Mouse (Mus musculus) limb, embryonic 14.5 days (tissue): Measurements from ENCODE around the gene Ctsz. TPM values are rescaled to one million over a fixed set of nuclear protein-coding genes. Genes with fewer than 3 reads are reported as not detected.

Experiments used
- ATAC-seq: fragments of 200-750 bp; cut with Nextera tagmentation; 2 replicates; pipeline ENCODE4 v1.8.0; 2017; ENCODE audit warnings: low read depth, moderate number of reproducible peaks, moderate TSS enrichment; ENCODE audit not compliant: low FRiP score
- DNase-seq: peaks from one replicate; pipeline ENCODE4 v3.0.0-alpha.2; 2015; ENCODE audit warnings: low spot score
- H3K27ac ChIP-seq: fragments of 300-500 bp; sonication (generic); replicated peaks from 2 replicates; pipeline ENCODE4 v1.5.1; 2014; ENCODE audit warnings: low read depth, mild to moderate bottlenecking, low read length, moderate library complexity, mixed read lengths
- H3K27me3 ChIP-seq: fragments of 300-500 bp; sonication (generic); 2 replicates; pipeline ENCODE4 v1.6.1; 2014; ENCODE audit warnings: low read length, mixed read lengths; ENCODE audit not compliant: control insufficient read depth, insufficient read depth
- H3K36me3 ChIP-seq: fragments of 300-500 bp; sonication (generic); 2 replicates; pipeline ENCODE4 v1.6.1; 2014; ENCODE audit warnings: mild to moderate bottlenecking, low read length, moderate library complexity, mixed read lengths; ENCODE audit not compliant: control insufficient read depth, insufficient read depth
- H3K4me1 ChIP-seq: fragments of 300-500 bp; sonication (generic); 2 replicates; pipeline ENCODE4 v1.6.1; 2014; ENCODE audit warnings: antibody characterized with exemption, low read length, mixed read lengths; ENCODE audit not compliant: control insufficient read depth, insufficient read depth
- H3K4me2 ChIP-seq: fragments of 300-500 bp; sonication (generic); replicated peaks from 2 replicates; pipeline ENCODE4 v1.6.1; 2014; ENCODE audit warnings: low read depth, mild to moderate bottlenecking, low read length, moderate library complexity; ENCODE audit not compliant: severe bottlenecking
- H3K4me3 ChIP-seq: fragments of 300-500 bp; sonication (generic); replicated peaks from 2 replicates; pipeline ENCODE4 v1.5.1; 2014; ENCODE audit warnings: low read length
- H3K9ac ChIP-seq: fragments of 300-500 bp; sonication (generic); 2 replicates; pipeline ENCODE4 v1.6.1; 2014; ENCODE audit warnings: mild to moderate bottlenecking, low read depth, low read length, moderate library complexity; ENCODE audit not compliant: severe bottlenecking
- H3K9me3 ChIP-seq: fragments of 300-500 bp; sonication (generic); 2 replicates; pipeline ENCODE4 v1.6.1; 2016; ENCODE audit warnings: low read length; ENCODE audit not compliant: control insufficient read depth
- POLR2A ChIP-seq: fragments of 200-500 bp; IDR thresholded peaks from 2 replicates; pipeline ENCODE4 v1.8.0; 2012; ENCODE audit warnings: inconsistent platforms, mild to moderate bottlenecking, moderate library complexity, borderline replicate concordance; ENCODE audit not compliant: insufficient read depth, insufficient read length; ENCODE audit errors: extremely low read depth
- WGBS: fragments of 180-500 bp; shearing (Covaris S2); extraction: QIAGEN DNeasy Blood & Tissue Kit; methylation state at CpG from one replicate; pipeline ENCODE4 v1.1.7; 2014; 5-methylcytosine and 5-hydroxymethylcytosine counted together
- polyA plus RNA-seq, 2 experiments: library from polyadenylated mRNA; depleted of rRNA in 1 of 2; stranded (reverse) in 1 of 2; unstranded in 1 of 2; fragments of >200 nt; fragmentation: Nextera tagmentation in 1 of 2; extraction: Ambion mirVana in 1 of 2; gene quantifications; 2 replicates each; pipeline versions ENCODE4 v1.2.1 to v1.2.3; 2012 to 2014

Ctsz gene
- polyA plus RNA-seq, 2 experiments: 201 to 221 TPM

DNA sequence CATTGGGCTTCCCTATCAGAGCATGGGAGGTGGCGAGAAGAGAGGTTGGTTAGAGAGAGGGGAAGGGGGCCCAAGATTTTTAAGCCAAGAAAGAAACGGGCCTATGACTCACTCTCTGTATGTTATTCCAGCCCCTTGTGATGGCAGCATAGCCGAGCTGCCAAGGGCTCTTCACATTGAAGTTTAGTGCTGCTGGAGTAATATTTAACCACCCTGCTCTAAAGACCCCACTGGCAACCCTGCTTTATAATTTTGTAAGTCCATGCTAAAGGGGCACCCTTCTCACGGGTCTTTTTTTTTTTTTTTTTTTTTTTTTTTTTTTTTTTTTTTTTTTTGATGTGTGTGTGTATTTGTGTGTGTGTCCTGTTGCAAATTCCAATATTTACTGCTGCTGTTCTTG, 3.1 kb upstream of the Ctsz start:
- TF ChIP-seq POLR2A: no peak
- Histone ChIP-seq H3K27ac (no peak overlapping the region), H3K36me3 (no peaks in the 10 kb centered on the region), H3K9me3 (no peaks in the 10 kb centered on the region), H3K4me2 (no peak overlapping the region), H3K4me3 (no peak overlapping the region), H3K27me3 (no peaks in the 10 kb centered on the region), H3K9ac (no peak overlapping the region), H3K4me1 (peaks cover 23% of the 10 kb centered on the region)
- 79% methylated on average over 4 of the region's 4 CpGs for WGBS
- DNase-seq: no peak
- ATAC-seq: no peak

DNA sequence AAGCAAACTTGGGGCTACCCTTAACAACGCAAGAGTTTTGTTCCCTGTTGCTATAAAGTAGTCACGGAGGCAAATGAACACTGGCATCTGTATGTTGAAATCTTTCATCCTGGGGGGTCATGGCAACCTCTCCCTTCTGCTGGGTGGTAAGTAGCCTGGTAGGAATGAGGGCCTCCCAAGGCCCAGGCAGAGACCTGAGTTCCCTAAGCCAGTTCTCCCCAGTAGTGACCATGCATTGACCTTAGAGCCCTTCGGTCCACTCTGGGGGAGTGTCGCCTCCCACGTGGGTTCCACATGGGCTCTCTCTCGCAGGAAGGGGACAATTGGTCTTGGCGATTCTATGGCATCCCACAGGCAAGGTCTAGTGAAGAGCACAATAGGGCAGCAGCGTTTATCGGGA, 1.1 kb upstream of the Ctsz start:
- no peaks in the 10 kb centered on the region for H3K27me3 ChIP-seq
- H3K9me3 ChIP-seq: no peaks in the 10 kb centered on the region
- H3K9ac ChIP-seq: no peak overlapping the region
- ATAC-seq: no peak
- no peak overlapping the region for H3K4me2 ChIP-seq
- no peak for TF ChIP-seq POLR2A
- H3K4me1 ChIP-seq: peaks cover 23% of the 10 kb centered on the region
- WGBS: 88% methylated on average over 9 of the region's 9 CpGs
- DNase-seq: no peak
- H3K4me3 ChIP-seq: no peak overlapping the region
- H3K36me3 ChIP-seq: 0 out of 2 replicates have a peak, but pooled peaks cover 13% of the 10 kb centered on the region
- H3K27ac ChIP-seq: no peak overlapping the region

DNA sequence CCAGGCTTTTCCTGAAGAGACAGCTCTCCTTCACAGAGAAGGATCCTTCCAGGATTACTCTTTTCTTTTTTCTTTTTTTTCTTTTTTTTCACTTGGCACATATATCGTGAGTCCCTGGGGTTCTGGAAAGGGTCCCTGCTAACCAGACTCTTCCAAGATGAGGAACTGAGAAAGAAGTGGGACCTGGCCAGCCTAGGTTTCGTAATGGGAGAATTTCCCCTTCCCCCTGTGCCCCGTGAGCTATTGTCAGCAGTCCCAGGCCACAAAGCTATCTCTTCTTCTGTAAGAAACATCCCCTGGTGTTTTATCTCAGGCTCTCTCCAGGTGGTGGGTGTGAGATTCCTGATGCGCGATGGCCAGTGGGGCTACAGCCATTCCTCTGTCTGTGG, 605 bp upstream of the Ctsz start:
- Histone ChIP-seq H3K4me3 (peak overlapping the region; percentile 49), H3K9me3 (no peaks in the 10 kb centered on the region), H3K27me3 (no peaks in the 10 kb centered on the region), H3K4me1 (peaks cover 23% of the 10 kb centered on the region), H3K27ac (no peak overlapping the region), H3K4me2 (peak overlapping the region; percentile 73), H3K9ac (peak overlapping the region; percentile 65; the same call in 1 of the 2 replicates), H3K36me3 (0 out of 2 replicates have a peak, but pooled peaks cover 16% of the 10 kb centered on the region)
- no peak for ATAC-seq
- no peak for TF ChIP-seq POLR2A
- DNase-seq: no peak
- WGBS: 65% methylated on average over 5 of the region's 5 CpGs

DNA sequence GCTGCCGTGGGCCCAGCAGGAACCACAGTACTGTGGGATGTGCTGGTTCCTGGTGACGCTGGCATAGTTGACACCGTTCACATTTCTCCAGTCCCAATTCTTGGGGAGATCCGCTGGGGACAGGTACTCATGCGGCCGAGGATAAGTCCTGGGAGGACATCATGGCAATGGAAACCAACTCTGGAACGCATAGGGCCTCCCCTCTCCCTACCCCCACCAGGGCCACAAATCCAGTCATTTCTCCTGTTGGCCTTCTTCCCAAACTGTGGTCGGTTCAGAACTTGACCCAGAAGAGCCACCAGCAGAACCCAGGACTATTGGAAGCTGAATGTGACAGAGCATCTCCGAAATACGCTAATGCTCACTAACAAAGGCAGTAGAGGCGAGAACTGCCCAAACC, 658 bp downstream of the Ctsz start:
- Histone ChIP-seq H3K27me3 (no peaks in the 10 kb centered on the region), H3K27ac (no peak overlapping the region), H3K4me1 (peaks cover 21% of the 10 kb centered on the region), H3K4me2 (peak overlapping the region; percentile 73), H3K9me3 (no peaks in the 10 kb centered on the region), H3K4me3 (peak overlapping the region; percentile 49), H3K36me3 (peaks cover 22% of the 10 kb centered on the region; the same call in 1 of the 2 replicates), H3K9ac (peak overlapping the region; percentile 65)
- ATAC-seq (no peak), DNase-seq (no peak)
- no peak for TF ChIP-seq POLR2A
- 74% methylated on average over 11 of the region's 11 CpGs for whole genome bisulfite sequencing

DNA sequence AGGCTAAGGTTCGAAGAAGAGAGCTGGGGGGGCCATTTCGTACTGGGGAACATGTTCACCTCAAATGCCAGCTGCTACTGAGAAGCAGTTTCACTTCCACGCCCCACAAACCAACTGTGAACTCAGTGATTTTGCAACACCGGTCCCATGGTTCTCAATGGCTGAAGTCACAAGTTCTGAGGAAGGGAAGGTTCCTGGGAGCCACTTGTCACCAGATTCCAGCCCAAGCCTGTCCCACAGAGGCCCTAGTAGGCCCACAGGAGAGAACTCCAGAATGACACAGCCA, 1.2 kb downstream of the Ctsz start:
- H3K36me3 ChIP-seq: peaks cover 27% of the 10 kb centered on the region
- no peak overlapping the region for H3K9ac ChIP-seq
- 97% methylated on average over 4 of the region's 4 CpGs for WGBS
- peak overlapping the region; percentile 73 for H3K4me2 ChIP-seq
- H3K27ac ChIP-seq: no peak overlapping the region
- DNase-seq (no peak), ATAC-seq (no peak)
- H3K9me3 ChIP-seq: no peaks in the 10 kb centered on the region
- TF ChIP-seq POLR2A: no peak
- no peaks in the 10 kb centered on the region for H3K27me3 ChIP-seq
- H3K4me3 ChIP-seq: no peak overlapping the region; the same call in 1 of the 2 replicates
- H3K4me1 ChIP-seq: peaks cover 17% of the 10 kb centered on the region
